Comparison of ENCODE assay signal across 8 mouse cellular contexts in the genomic region with DNA sequence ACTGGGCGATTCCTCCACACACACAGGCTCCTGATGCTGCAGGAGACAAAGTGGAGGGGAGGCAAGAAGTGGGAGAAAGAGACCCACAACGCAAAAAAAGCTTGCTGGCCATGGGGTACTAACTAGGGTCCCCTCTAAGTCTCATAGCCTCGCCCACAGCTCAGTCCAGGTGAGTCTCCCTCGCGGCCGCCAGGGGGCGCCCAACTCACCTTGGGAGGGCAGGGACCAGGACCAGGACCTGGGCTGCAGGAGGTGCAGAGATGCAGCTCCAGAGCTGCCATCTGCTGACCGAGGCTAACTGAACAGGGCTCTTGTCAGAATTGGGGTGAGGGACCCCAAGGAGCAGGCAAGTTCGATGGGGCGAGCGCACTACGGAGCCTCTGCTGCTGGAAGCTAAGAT. TPM values are rescaled to one million over a fixed set of nuclear protein-coding genes. Genes with fewer than 3 reads are reported as not detected.
DNase-seq lines count a peak whose midpoint lies in the region; ATAC-seq and TF ChIP-seq lines count a peak whose summit lies in the region.

No protein-coding gene starts in this region.

- H3K4me3 ChIP-seq in hindbrain, embryonic 11.5 days (ENCODE audit: low read depth, low read length), result no peak overlapping the region
- no peak overlapping the region for H3K4me3 ChIP-seq in hindbrain, embryonic 16.5 days (ENCODE audit: low read length)
- H3K4me3 ChIP-seq in hindbrain, embryonic 15.5 days, result no peak overlapping the region
- H3K4me3 ChIP-seq in limb, embryonic 14.5 days (replicated peaks; ENCODE audit: low read length), result no peak overlapping the region
- H3K4me3 ChIP-seq in testis, adult 2 months (ENCODE audit: control insufficient read depth, low read depth, low read length), result no peak overlapping the region; the same call in 1 of the 2 replicates

- peak; percentile 91 for TF ChIP-seq CTCF in brain, embryonic 14.5 days (IDR thresholded peaks at IDR 0.05; ENCODE audit: borderline replicate concordance, extremely low read depth, insufficient read depth, insufficient read length)
- TF ChIP-seq CTCF in testis, adult 2 months (IDR thresholded peaks at IDR 0.05; ENCODE audit: control insufficient read depth, insufficient read depth, insufficient replicate concordance, low read depth, low read length), result peak; percentile 92

- peak; percentile 66 for ATAC-seq in hindbrain, embryonic 11.5 days (ENCODE audit: low FRiP score)
- ATAC-seq in hindbrain, embryonic 16.5 days, result no peak
- peak; percentile 52; the same call in 1 of the 2 replicates for ATAC-seq in erythroblast, adult 5-6 weeks (replicated peaks; ENCODE audit: low FRiP score, poor library complexity, severe bottlenecking)
- ATAC-seq in hindbrain, embryonic 15.5 days (ENCODE audit: low FRiP score, low read depth), result no peak
- peak; percentile 60; the same call in 1 of the 2 replicates for ATAC-seq in limb, embryonic 14.5 days (ENCODE audit: low FRiP score, low read depth)

- no peak for TF ChIP-seq POLR2A in brain, embryonic 14.5 days (IDR thresholded peaks at IDR 0.05; ENCODE audit: borderline replicate concordance, extremely low read depth, insufficient read depth, insufficient read length, poor library complexity, severe bottlenecking)
- TF ChIP-seq POLR2A in limb, embryonic 14.5 days (IDR thresholded peaks at IDR 0.05; ENCODE audit: borderline replicate concordance, extremely low read depth, insufficient read depth, insufficient read length), result no peak
- no peak for TF ChIP-seq POLR2A in testis, adult 2 months (IDR thresholded peaks at IDR 0.05; ENCODE audit: control insufficient read depth, low read depth, low read length)

- 5% methylated on average over 12 of the region's 12 CpGs for WGBS in hindbrain, embryonic 11.5 days
- WGBS in hindbrain, embryonic 16.5 days, result 8% methylated on average over 12 of the region's 12 CpGs
- WGBS in hindbrain, embryonic 15.5 days, result 15% methylated on average over 12 of the region's 12 CpGs
- WGBS in limb, embryonic 14.5 days, result 7% methylated on average over 12 of the region's 12 CpGs

- H3K36me3 ChIP-seq in hindbrain, embryonic 11.5 days (ENCODE audit: control insufficient read depth, insufficient read depth, low read length), result no peaks in the 10 kb centered on the region
- no peaks in the 10 kb centered on the region for H3K36me3 ChIP-seq in hindbrain, embryonic 16.5 days (ENCODE audit: control insufficient read depth, insufficient read depth, low read length)
- H3K36me3 ChIP-seq in hindbrain, embryonic 15.5 days, result no peaks in the 10 kb centered on the region
- no peaks in the 10 kb centered on the region for H3K36me3 ChIP-seq in limb, embryonic 14.5 days (ENCODE audit: control insufficient read depth, insufficient read depth, low read length)
- no peaks in the 10 kb centered on the region for H3K36me3 ChIP-seq in testis, adult 2 months (ENCODE audit: control insufficient read depth, insufficient read depth, low read length)

- no peak overlapping the region for H3K4me2 ChIP-seq in hindbrain, embryonic 11.5 days (replicated peaks; ENCODE audit: low read depth, low read length)
- H3K4me2 ChIP-seq in hindbrain, embryonic 16.5 days (ENCODE audit: low read length), result no peak overlapping the region
- peak overlapping the region; percentile 30 for H3K4me2 ChIP-seq in hindbrain, embryonic 15.5 days
- no peak overlapping the region for H3K4me2 ChIP-seq in limb, embryonic 14.5 days (replicated peaks; ENCODE audit: low read depth, low read length, severe bottlenecking)

- H3K9me3 ChIP-seq in hindbrain, embryonic 11.5 days (ENCODE audit: control insufficient read depth, low read length), result no peaks in the 10 kb centered on the region
- no peaks in the 10 kb centered on the region for H3K9me3 ChIP-seq in hindbrain, embryonic 16.5 days (ENCODE audit: control insufficient read depth, low read length)
- no peaks in the 10 kb centered on the region for H3K9me3 ChIP-seq in hindbrain, embryonic 15.5 days
- no peaks in the 10 kb centered on the region for H3K9me3 ChIP-seq in limb, embryonic 14.5 days (ENCODE audit: control insufficient read depth, low read length)

- no peak overlapping the region for H3K27ac ChIP-seq in hindbrain, embryonic 11.5 days (ENCODE audit: low read depth, low read length)
- no peak overlapping the region for H3K27ac ChIP-seq in hindbrain, embryonic 16.5 days (ENCODE audit: low read depth, low read length)
- H3K27ac ChIP-seq in hindbrain, embryonic 15.5 days (replicated peaks), result no peak overlapping the region
- no peak overlapping the region for H3K27ac ChIP-seq in limb, embryonic 14.5 days (replicated peaks; ENCODE audit: low read depth, low read length)
- H3K27ac ChIP-seq in testis, adult 2 months (ENCODE audit: control insufficient read depth, insufficient read depth, low read depth, low read length), result no peak overlapping the region

- H3K9ac ChIP-seq in hindbrain, embryonic 11.5 days (ENCODE audit: low read depth, low read length), result no peak overlapping the region
- no peak overlapping the region for H3K9ac ChIP-seq in hindbrain, embryonic 16.5 days (ENCODE audit: low read depth, low read length)
- H3K9ac ChIP-seq in hindbrain, embryonic 15.5 days, result no peak overlapping the region
- H3K9ac ChIP-seq in limb, embryonic 14.5 days (ENCODE audit: low read depth, low read length, severe bottlenecking), result no peak overlapping the region

- DNase-seq in hindbrain, embryonic 11.5 days (ENCODE audit: low spot score), result peak; percentile 80
- DNase-seq in brain, embryonic 14.5 days (ENCODE audit: low read depth), result peak; percentile 63
- DNase-seq in limb, embryonic 14.5 days (ENCODE audit: low spot score), result no peak
- peak; percentile 71 for DNase-seq in naive thymus-derived CD4-positive, alpha-beta T cell, adult 2 months (ENCODE audit: low read depth)

- H3K27me3 ChIP-seq in hindbrain, embryonic 11.5 days (ENCODE audit: control insufficient read depth, insufficient read depth, low read length), result no peaks in the 10 kb centered on the region
- no peaks in the 10 kb centered on the region for H3K27me3 ChIP-seq in hindbrain, embryonic 16.5 days (replicated peaks; ENCODE audit: control insufficient read depth, insufficient read depth, low read length)
- H3K27me3 ChIP-seq in hindbrain, embryonic 15.5 days, result no peaks in the 10 kb centered on the region
- no peaks in the 10 kb centered on the region for H3K27me3 ChIP-seq in limb, embryonic 14.5 days (ENCODE audit: control insufficient read depth, insufficient read depth, low read length)
- no peaks in the 10 kb centered on the region for H3K27me3 ChIP-seq in testis, adult 2 months (ENCODE audit: control insufficient read depth, insufficient read depth, low read length)

- H3K4me1 ChIP-seq in hindbrain, embryonic 11.5 days (replicated peaks; ENCODE audit: control insufficient read depth, insufficient read depth, low read length), result no peaks in the 10 kb centered on the region
- H3K4me1 ChIP-seq in hindbrain, embryonic 16.5 days (ENCODE audit: control insufficient read depth, insufficient read depth, low read depth, low read length), result no peaks in the 10 kb centered on the region
- no peaks in the 10 kb centered on the region for H3K4me1 ChIP-seq in hindbrain, embryonic 15.5 days (replicated peaks)
- H3K4me1 ChIP-seq in limb, embryonic 14.5 days (ENCODE audit: control insufficient read depth, insufficient read depth, low read length), result no peaks in the 10 kb centered on the region
- H3K4me1 ChIP-seq in testis, adult 2 months (ENCODE audit: control insufficient read depth, insufficient read depth, low read length), result peaks cover 4% of the 10 kb centered on the region; the same call in 1 of the 2 replicates

RNA-seq across cellular contexts. Expression of a gene that starts 24.4 kb away (rescaled TPM):
- polyA plus RNA-seq in hindbrain, embryonic 11.5 days (2014; fragmentation: Nextera tagmentation; extraction: Ambion mirVana), result not detected in 2 replicates
- polyA plus RNA-seq in hindbrain, embryonic 16.5 days (2015; fragmentation: Nextera tagmentation; extraction: Ambion mirVana), result not detected in 2 replicates
- polyA plus RNA-seq in brain, embryonic 14.5 days (2012; rRNA removed), result not detected in 2 replicates
- not detected in 2 replicates for total RNA-seq in erythroblast, adult 5-6 weeks (2015; ENCODE audit: low replicate concordance)
- not detected in 2 replicates for total RNA-seq in erythroblast, adult 5-6 weeks (2017; ENCODE audit: low replicate concordance)
- polyA plus RNA-seq in hindbrain, embryonic 15.5 days (2015; fragmentation: Nextera tagmentation; extraction: Ambion mirVana), result not detected in 2 replicates
- polyA plus RNA-seq in limb, embryonic 14.5 days (2012; rRNA removed), result not detected in 2 replicates
- polyA plus RNA-seq in limb, embryonic 14.5 days (2014; fragmentation: Nextera tagmentation; extraction: Ambion mirVana), result not detected in 2 replicates
- not detected in 2 replicates for polyA plus RNA-seq in testis, adult 2 months (2012; rRNA removed)

RNA-seq across cellular contexts. Expression of a gene that starts 35.0 kb away (rescaled TPM):
- polyA plus RNA-seq in hindbrain, embryonic 11.5 days (2014; fragmentation: Nextera tagmentation; extraction: Ambion mirVana), result 0.11 TPM in 1 of 2 replicates, not detected in the other
- 0.35 TPM in 1 of 2 replicates, not detected in the other for polyA plus RNA-seq in hindbrain, embryonic 16.5 days (2015; fragmentation: Nextera tagmentation; extraction: Ambion mirVana)
- 0.07 TPM in 1 of 2 replicates, not detected in the other for polyA plus RNA-seq in brain, embryonic 14.5 days (2012; rRNA removed)
- total RNA-seq in erythroblast, adult 5-6 weeks (2015; ENCODE audit: low replicate concordance), result 1.9 TPM in 1 of 2 replicates, not detected in the other
- total RNA-seq in erythroblast, adult 5-6 weeks (2017; ENCODE audit: low replicate concordance), result 0.43 and 0.70 TPM in 2 replicates
- polyA plus RNA-seq in hindbrain, embryonic 15.5 days (2015; fragmentation: Nextera tagmentation; extraction: Ambion mirVana), result 0.13 and 0.17 TPM in 2 replicates
- polyA plus RNA-seq in limb, embryonic 14.5 days (2012; rRNA removed), result 0.14 and 0.27 TPM in 2 replicates
- polyA plus RNA-seq in limb, embryonic 14.5 days (2014; fragmentation: Nextera tagmentation; extraction: Ambion mirVana), result 0.22 and 0.23 TPM in 2 replicates
- polyA plus RNA-seq in testis, adult 2 months (2012; rRNA removed), result 0.07 TPM in 1 of 2 replicates, not detected in the other

RNA-seq across cellular contexts. Expression of a gene that starts 53.5 kb away (rescaled TPM):
- polyA plus RNA-seq in hindbrain, embryonic 11.5 days (2014; fragmentation: Nextera tagmentation; extraction: Ambion mirVana), result 0.11 and 0.26 TPM in 2 replicates
- 0.07 and 0.08 TPM in 2 replicates for polyA plus RNA-seq in hindbrain, embryonic 16.5 days (2015; fragmentation: Nextera tagmentation; extraction: Ambion mirVana)
- polyA plus RNA-seq in brain, embryonic 14.5 days (2012; rRNA removed), result 0.14 and 0.36 TPM in 2 replicates
- total RNA-seq in erythroblast, adult 5-6 weeks (2015; ENCODE audit: low replicate concordance), result 3.5 and 8.2 TPM in 2 replicates
- 28.4 and 30.4 TPM in 2 replicates for total RNA-seq in erythroblast, adult 5-6 weeks (2017; ENCODE audit: low replicate concordance)
- polyA plus RNA-seq in hindbrain, embryonic 15.5 days (2015; fragmentation: Nextera tagmentation; extraction: Ambion mirVana), result 0.14 and 0.30 TPM in 2 replicates
- polyA plus RNA-seq in limb, embryonic 14.5 days (2012; rRNA removed), result 0.19 and 0.72 TPM in 2 replicates
- 0.34 and 0.37 TPM in 2 replicates for polyA plus RNA-seq in limb, embryonic 14.5 days (2014; fragmentation: Nextera tagmentation; extraction: Ambion mirVana)
- 6.9 and 7.0 TPM in 2 replicates for polyA plus RNA-seq in testis, adult 2 months (2012; rRNA removed)

Comparison
In these comparisons a context has a peak if more than half of its experiments do, and no peak if none do; other contexts are left out.
1. ATAC-seq: peak in hindbrain, embryonic 11.5 days (single experiment), erythroblast, adult 5-6 weeks (single experiment) and limb, embryonic 14.5 days (single experiment); none in hindbrain, embryonic 16.5 days (single experiment) and hindbrain, embryonic 15.5 days (single experiment).